In the genomic region with DNA sequence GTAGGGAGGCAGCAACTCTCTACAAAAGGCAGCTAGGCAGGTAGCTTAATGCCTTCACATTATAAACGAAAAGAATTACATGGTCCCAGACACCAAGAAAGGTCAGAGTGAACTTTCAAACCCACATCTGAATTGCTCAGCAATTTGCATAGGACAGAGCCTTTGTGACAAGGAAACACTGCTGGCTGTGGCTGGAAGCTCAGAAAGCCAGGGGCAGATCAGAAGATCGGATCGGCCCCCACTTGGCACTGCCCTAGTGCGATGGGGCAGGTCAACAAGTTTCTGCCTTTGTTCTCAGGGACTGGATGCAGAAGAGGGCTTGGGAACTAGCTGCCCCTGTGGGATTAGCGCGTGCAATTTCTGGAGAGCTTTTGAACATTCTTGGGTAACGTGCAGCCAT, we compare ENCODE assay signal across 19 mouse cellular contexts.
A peak's percentile ranks its signal among the peaks of the same experiment; 100 is the strongest.
DNase-seq lines count a peak whose midpoint lies in the region; ATAC-seq and TF ChIP-seq lines count a peak whose summit lies in the region.
"Had no signal": no experiment of that assay in that cellular context is flagged by ENCODE, and none has a peak within 500 bp of the region (broad histone marks: within the 10 kb centered on the region; RNA-seq: fewer than 3 reads in every experiment).

No protein-coding gene starts in this region.

- ATAC-seq in midbrain, embryonic 12.5 days (ENCODE audit: low FRiP score, low read depth), result 0 out of 2 replicates have a peak, but pooled peaks have one; percentile 19
- no peak for ATAC-seq in midbrain, embryonic 14.5 days (ENCODE audit: low FRiP score, low TSS enrichment)
- ATAC-seq in hindbrain, embryonic 12.5 days (ENCODE audit: low FRiP score), result no peak
- ATAC-seq in intestine, postnatal 0 days, result no peak
- ATAC-seq: lung, postnatal 0 days had no signal

- H3K9ac ChIP-seq in midbrain, embryonic 12.5 days (replicated peaks), result no peak overlapping the region
- no peak overlapping the region for H3K9ac ChIP-seq in midbrain, embryonic 14.5 days (replicated peaks; ENCODE audit: low read length)
- no peak overlapping the region for H3K9ac ChIP-seq in hindbrain, embryonic 12.5 days
- no peak overlapping the region for H3K9ac ChIP-seq in intestine, postnatal 0 days (ENCODE audit: low read depth, low read length)
- H3K9ac ChIP-seq: heart, embryonic 15.5 days; limb, embryonic 13.5 days; liver, embryonic 14.5 days had no signal

- DNase-seq in embryo, embryonic 11 days, result peak; percentile 47
- DNase-seq in embryo, embryonic 10 days (ENCODE audit: low spot score), result no peak
- no peak for DNase-seq in midbrain, embryonic 14.5 days
- no peak for DNase-seq in cerebellum, adult 18-20 months
- DNase-seq: adrenal gland, postnatal 14 days; cerebellum, adult 9-11 months; gastrocnemius, postnatal 10 days; heart, adult 2 months; kidney, adult 18-20 months; kidney, postnatal 4 days had no signal

- WGBS in midbrain, embryonic 12.5 days, result 27% methylated on average over 7 of the region's 7 CpGs
- 35% methylated on average over 7 of the region's 7 CpGs for WGBS in midbrain, embryonic 14.5 days
- 35% methylated on average over 7 of the region's 7 CpGs for WGBS in hindbrain, embryonic 12.5 days
- WGBS in olfactory bulb, adult 2 months, result 66% methylated on average over 7 of the region's 7 CpGs
- 76% methylated on average over 7 of the region's 7 CpGs for WGBS in intestine, postnatal 0 days

- H3K27me3 ChIP-seq in midbrain, embryonic 12.5 days, result 0 out of 2 replicates have a peak, but pooled peaks cover 6% of the 10 kb centered on the region
- H3K27me3 ChIP-seq in midbrain, embryonic 14.5 days (ENCODE audit: control insufficient read depth, insufficient read depth, low read length), result no peaks in the 10 kb centered on the region
- H3K27me3 ChIP-seq in hindbrain, embryonic 12.5 days, result no peaks in the 10 kb centered on the region
- no peaks in the 10 kb centered on the region for H3K27me3 ChIP-seq in intestine, postnatal 0 days (replicated peaks; ENCODE audit: control insufficient read depth, insufficient read depth, low read length)
- H3K27me3 ChIP-seq: limb, embryonic 13.5 days had no signal

- TF ChIP-seq CTCF in olfactory bulb, adult 2 months (IDR thresholded peaks at IDR 0.05; ENCODE audit: insufficient read depth, low read depth, low read length), result no peak
- TF ChIP-seq CTCF in intestine, postnatal 0 days (IDR thresholded peaks at IDR 0.05; ENCODE audit: low read depth), result no peak

- no peak overlapping the region for H3K4me2 ChIP-seq in midbrain, embryonic 12.5 days (replicated peaks)
- H3K4me2 ChIP-seq in midbrain, embryonic 14.5 days (ENCODE audit: low read length), result no peak overlapping the region
- no peak overlapping the region for H3K4me2 ChIP-seq in hindbrain, embryonic 12.5 days (replicated peaks)
- no peak overlapping the region for H3K4me2 ChIP-seq in intestine, postnatal 0 days (replicated peaks; ENCODE audit: low read depth)
- H3K4me2 ChIP-seq: heart, embryonic 15.5 days; limb, embryonic 13.5 days had no signal

- H3K9me3 ChIP-seq in midbrain, embryonic 12.5 days, result no peaks in the 10 kb centered on the region
- no peaks in the 10 kb centered on the region for H3K9me3 ChIP-seq in midbrain, embryonic 14.5 days (ENCODE audit: control insufficient read depth, low read length)
- no peaks in the 10 kb centered on the region for H3K9me3 ChIP-seq in hindbrain, embryonic 12.5 days (replicated peaks)
- no peaks in the 10 kb centered on the region for H3K9me3 ChIP-seq in intestine, postnatal 0 days (ENCODE audit: control insufficient read depth)
- H3K9me3 ChIP-seq: heart, embryonic 15.5 days; limb, embryonic 13.5 days had no signal

- H3K4me3 ChIP-seq in midbrain, embryonic 12.5 days, result no peak overlapping the region
- no peak overlapping the region for H3K4me3 ChIP-seq in midbrain, embryonic 14.5 days (replicated peaks; ENCODE audit: low read depth, low read length)
- no peak overlapping the region for H3K4me3 ChIP-seq in hindbrain, embryonic 12.5 days
- H3K4me3 ChIP-seq in olfactory bulb, adult 2 months (ENCODE audit: insufficient read depth, low read depth, low read length), result no peak overlapping the region
- no peak overlapping the region for H3K4me3 ChIP-seq in intestine, postnatal 0 days (ENCODE audit: low read depth, low read length)
- H3K4me3 ChIP-seq: heart, adult 2 months; heart, embryonic 15.5 days; limb, embryonic 13.5 days had no signal

- peaks cover 7% of the 10 kb centered on the region; the same call in 1 of the 2 replicates for H3K4me1 ChIP-seq in midbrain, embryonic 12.5 days
- H3K4me1 ChIP-seq in midbrain, embryonic 14.5 days (ENCODE audit: control insufficient read depth, insufficient read depth, low read length), result 0 out of 2 replicates have a peak, but pooled peaks cover 4% of the 10 kb centered on the region
- peaks cover 10% of the 10 kb centered on the region; the same call in 1 of the 2 replicates for H3K4me1 ChIP-seq in hindbrain, embryonic 12.5 days
- peaks cover 2% of the 10 kb centered on the region; the same call in 1 of the 2 replicates for H3K4me1 ChIP-seq in olfactory bulb, adult 2 months (ENCODE audit: control insufficient read depth, insufficient read depth, low read length)
- no peaks in the 10 kb centered on the region for H3K4me1 ChIP-seq in intestine, postnatal 0 days (replicated peaks; ENCODE audit: control insufficient read depth, insufficient read depth, low read length)
- H3K4me1 ChIP-seq: limb, embryonic 13.5 days had no signal

- TF ChIP-seq POLR2A in olfactory bulb, adult 2 months (IDR thresholded peaks at IDR 0.05; ENCODE audit: insufficient read depth, low read depth, low read length), result no peak

- H3K36me3 ChIP-seq in midbrain, embryonic 12.5 days, result no peaks in the 10 kb centered on the region
- H3K36me3 ChIP-seq in midbrain, embryonic 14.5 days (ENCODE audit: control insufficient read depth, insufficient read depth, low read length), result no peaks in the 10 kb centered on the region
- no peaks in the 10 kb centered on the region for H3K36me3 ChIP-seq in hindbrain, embryonic 12.5 days
- H3K36me3 ChIP-seq in intestine, postnatal 0 days (ENCODE audit: control insufficient read depth, insufficient read depth), result no peaks in the 10 kb centered on the region
- H3K36me3 ChIP-seq: heart, embryonic 15.5 days; limb, embryonic 13.5 days had no signal

- H3K27ac ChIP-seq in midbrain, embryonic 12.5 days (replicated peaks), result 0 out of 2 replicates have a peak overlapping the region, but pooled peaks have one; percentile 12
- no peak overlapping the region for H3K27ac ChIP-seq in midbrain, embryonic 14.5 days (replicated peaks; ENCODE audit: low read depth, low read length)
- H3K27ac ChIP-seq in hindbrain, embryonic 12.5 days, result peak overlapping the region; percentile 12; the same call in 1 of the 2 replicates
- 0 out of 2 replicates have a peak overlapping the region, but pooled peaks have one; percentile 21 for H3K27ac ChIP-seq in olfactory bulb, adult 2 months (ENCODE audit: insufficient read depth, low read depth, low read length)
- H3K27ac ChIP-seq in intestine, postnatal 0 days (ENCODE audit: low read depth, low read length), result no peak overlapping the region
- H3K27ac ChIP-seq: heart, adult 2 months; heart, embryonic 15.5 days; limb, embryonic 13.5 days; liver, embryonic 14.5 days; stomach, postnatal 0 days had no signal

Comparison
In these comparisons a context has a peak if more than half of its experiments do, and no peak if none do; other contexts are left out.
1. H3K27ac ChIP-seq: peak in midbrain, embryonic 12.5 days (single experiment), hindbrain, embryonic 12.5 days (single experiment) and olfactory bulb, adult 2 months (single experiment); none in midbrain, embryonic 14.5 days (single experiment) and intestine, postnatal 0 days (single experiment).